Comparison of ENCODE assay signal across 7 mouse cellular contexts in genomic region chr19:28011718-28012499, GRCm38 (mm10). TPM values are rescaled to one million over a fixed set of nuclear protein-coding genes. Genes with fewer than 3 reads are reported as not detected.
A peak's percentile ranks its signal among the peaks of the same experiment; 100 is the strongest.
DNase-seq lines count a peak whose midpoint lies in the region; ATAC-seq and TF ChIP-seq lines count a peak whose summit lies in the region.

No protein-coding gene starts in this region.

- no peak for TF ChIP-seq CTCF in lung, adult 2 months (IDR thresholded peaks at IDR 0.05; ENCODE audit: insufficient read depth, low read length)

- no peaks in the 10 kb centered on the region for H3K27me3 ChIP-seq in forebrain, embryonic 14.5 days (replicated peaks; ENCODE audit: control insufficient read depth, insufficient read depth, low read length)

- H3K27ac ChIP-seq in forebrain, embryonic 14.5 days (ENCODE audit: low read depth, low read length): peak overlapping the region; percentile 100

- peak; percentile 53 for ATAC-seq in forebrain, embryonic 14.5 days

- peak overlapping the region; percentile 93 for H3K9ac ChIP-seq in forebrain, embryonic 14.5 days (ENCODE audit: low read length)

- no peak for TF ChIP-seq POLR2A in lung, adult 2 months (IDR thresholded peaks at IDR 0.05; ENCODE audit: borderline replicate concordance, extremely low read depth, low read depth, low read length)

- peak overlapping the region; percentile 74 for H3K4me2 ChIP-seq in forebrain, embryonic 14.5 days (ENCODE audit: low read length)

- H3K4me1 ChIP-seq in forebrain, embryonic 14.5 days (ENCODE audit: control insufficient read depth, insufficient read depth, low read length): peaks cover 6% of the 10 kb centered on the region
- peaks cover 2% of the 10 kb centered on the region; the same call in 1 of the 2 replicates for H3K4me1 ChIP-seq in lung, adult 2 months (ENCODE audit: control insufficient read depth, insufficient read depth, low read length)

- peak overlapping the region; percentile 89 for H3K4me3 ChIP-seq in forebrain, embryonic 14.5 days (ENCODE audit: low read depth, low read length)
- H3K4me3 ChIP-seq in lung, adult 2 months (replicated peaks; ENCODE audit: extremely low read depth, low read depth, low read length): peak overlapping the region; percentile 62

- no peaks in the 10 kb centered on the region for H3K9me3 ChIP-seq in forebrain, embryonic 14.5 days (replicated peaks; ENCODE audit: control insufficient read depth, low read length)

- intact Hi-C loops in heart, postnatal 36 days (cut with DNase I): loop anchor here (5.0 kb wide), 2 partner anchors 580 to 1405 kb away; partner anchors contain the start of gene Smarca2

- no peaks in the 10 kb centered on the region for H3K36me3 ChIP-seq in forebrain, embryonic 14.5 days (ENCODE audit: control insufficient read depth, insufficient read depth, low read length)

- peak; percentile 72 for DNase-seq in R1 (ENCODE audit: low read depth, low spot score)
- peak; percentile 82 for DNase-seq in cerebellum, adult 11 months
- DNase-seq in forebrain, embryonic 14.5 days (ENCODE audit: low spot score): peak; percentile 78
- DNase-seq in heart, postnatal 36 days: peak; percentile 75 to 89
- DNase-seq in layer of hippocampus, adult 8-10 months (ENCODE audit: low spot score in 2 of 2): peak; percentile 63 to 71
- peak; percentile 85 for DNase-seq in lung, adult 2 months
- peak; percentile 64 for DNase-seq in ovary, postnatal 14 days (ENCODE audit: low spot score)

- WGBS in forebrain, embryonic 14.5 days: under 1% methylated on average over 52 of the region's 52 CpGs
- 1% methylated on average over 52 of the region's 52 CpGs for WGBS in lung, adult 2 months

RNA-seq across cellular contexts. Expression of gene Rfx3, which starts 0.9 kb away (rescaled TPM):
- polyA plus RNA-seq in forebrain, embryonic 14.5 days (2014; fragmentation: Nextera tagmentation; extraction: Ambion mirVana): 25.1 and 30.6 TPM in 2 replicates
- 1 to 10 TPM; 2.6 to 4.8 TPM for total RNA-seq in heart, postnatal 36 days (2021)
- total RNA-seq in layer of hippocampus, adult 8-10 months (2022): 100 to 1,000 TPM in 3 of 4 experiments, 10 to 100 TPM in 1; 97.2 to 132 (median 109) TPM
- 1.7 and 2.8 TPM in 2 replicates for polyA plus RNA-seq in lung, adult 2 months (2012; rRNA removed)

Comparison
In these comparisons a context has a peak if more than half of its experiments do, and no peak if none do; other contexts are left out.
1. Peak in every context shown above with its lines: DNase-seq, ATAC-seq, H3K4me3 ChIP-seq and H3K27ac ChIP-seq.
2. RNA of gene Rfx3, which starts 0.9 kb away (total RNA-seq): 97.2 to 132 TPM in layer of hippocampus, adult 8-10 months; 2.6 to 4.8 TPM in heart, postnatal 36 days; every median in the first group is over 10 times any median in the second.